Mouse (Mus musculus): ENCODE data around the gene Ccdc151. TPM values are rescaled to one million over a fixed set of nuclear protein-coding genes. Genes with fewer than 3 reads are reported as not detected.

The Ccdc151 gene
- total RNA-seq (2023): not detected

DNA sequence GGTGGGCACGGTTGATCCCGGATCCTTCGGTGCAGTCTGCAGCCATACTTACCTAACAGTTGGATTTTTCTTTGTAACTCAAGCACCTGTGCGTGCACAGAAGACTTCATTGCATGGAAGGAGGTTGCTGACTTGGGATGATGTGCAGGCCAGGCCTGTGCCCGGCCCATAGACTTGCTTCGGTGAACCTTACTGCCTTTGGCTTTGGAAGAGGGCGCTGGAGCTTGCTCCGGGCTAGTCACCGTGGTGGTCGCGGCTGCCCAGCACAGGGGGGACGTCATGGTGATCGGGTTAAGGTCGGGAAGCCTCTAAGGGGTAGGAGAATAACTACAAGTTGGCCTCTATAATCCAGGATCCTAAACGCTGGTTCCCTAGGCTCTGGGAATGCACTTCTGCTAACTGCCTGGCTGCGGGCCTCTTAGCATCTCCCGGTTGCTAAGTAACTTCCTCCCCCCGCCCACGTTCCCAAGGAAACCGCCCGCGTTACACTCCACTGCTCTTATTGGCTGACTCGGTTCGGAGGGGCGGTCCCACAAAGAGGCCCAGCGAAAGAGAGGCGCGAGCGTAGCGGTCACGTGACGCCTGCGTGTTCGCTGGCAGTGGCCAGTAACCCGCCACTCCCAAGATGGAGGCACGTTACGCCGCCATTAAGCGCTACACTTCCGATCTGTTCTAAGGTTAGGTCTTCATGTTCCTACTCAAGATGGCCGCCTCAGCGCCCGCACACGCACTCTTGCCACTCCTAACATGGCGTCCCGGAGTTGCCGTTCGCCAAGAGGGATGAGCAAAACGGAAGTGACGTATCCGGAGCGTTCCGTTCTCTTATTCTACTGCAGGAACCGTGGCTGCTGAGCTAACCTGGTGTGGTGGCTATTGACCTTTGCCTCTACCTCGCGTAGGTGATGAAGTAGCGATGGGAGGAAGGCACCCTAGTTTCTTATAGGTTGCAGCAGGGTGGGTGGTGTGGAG, at the start of gene Ccdc151, which contains the start of gene Prkcsh:
Gene Ccdc151 (minus strand): TSS at position 441 of the 969 bp plus-strand sequence.
Gene Prkcsh (plus strand): TSS at position 613 of the 969 bp plus-strand sequence.

GRCm38 (mm10) chr9:22051958-22052254, 49.5 kb upstream of the Ccdc151 start, which contains the start of gene Elavl3:
Elavl3 (minus strand) TSS chr9:22052023.

GRCm38 (mm10) chr9:21989230-21990110, 13.0 kb downstream of the Ccdc151 start, which contains the start of gene Rgl3:
Rgl3 (minus strand) TSS chr9:21989446.

GRCm38 (mm10) chr9:21963417-21963816, 39.0 kb downstream of the Ccdc151 start, which contains the start of gene Epor:
Epor (minus strand) TSS chr9:21963506.

GRCm38 (mm10) chr9:21955570-21956281, 46.7 kb downstream of the Ccdc151 start, which contains the start of gene Swsap1:
Swsap1 (plus strand) TSS chr9:21955755.

Other genes starting within 250 kb of the Ccdc151 start
- 1 to 10 TPM; 2.5 to 4.1 TPM for gene Spc24, start 242.3 kb downstream of the Ccdc151 start, total RNA-seq (2023)
- gene Kank2, start 203.9 kb downstream of the Ccdc151 start, total RNA-seq (2023): under 1 TPM in 1 of 2 experiments, not detected in 1; 0.12 TPM
- not detected for gene Angptl8, start 167.1 kb downstream of the Ccdc151 start, total RNA-seq (2023)
- 1 to 10 TPM; 6.9 to 7.4 TPM for gene Dock6, start 150.0 kb downstream of the Ccdc151 start, total RNA-seq (2023)
- gene Rab3d, start 84.4 kb downstream of the Ccdc151 start, total RNA-seq (2023): 10 to 100 TPM; 11.4 to 13.6 TPM
- gene Ccdc159, start 75.2 kb downstream of the Ccdc151 start, total RNA-seq (2023): not detected
- gene Tmem205, start 75.1 kb downstream of the Ccdc151 start, total RNA-seq (2023): under 1 TPM in 1 of 2 experiments, not detected in 1; 0.76 TPM
- gene Plppr2, start 65.6 kb downstream of the Ccdc151 start, total RNA-seq (2023): under 1 TPM; 0.50 to 0.67 TPM
- 10 to 100 TPM in 1 of 2 experiments, 1 to 10 TPM in 1; 8.7 to 10.7 TPM for gene Swsap1, start 46.9 kb downstream of the Ccdc151 start, total RNA-seq (2023)
- 1 to 10 TPM in 1 of 2 experiments, under 1 TPM in 1; 0.61 to 1.1 TPM for gene Epor, start 39.1 kb downstream of the Ccdc151 start, total RNA-seq (2023)
- not detected for gene Rgl3, start 13.2 kb downstream of the Ccdc151 start, total RNA-seq (2023)
- 10 to 100 TPM; 94.0 to 98.7 TPM for gene Prkcsh, start 172 bp upstream of the Ccdc151 start, total RNA-seq (2023)
- gene Elavl3, start 49.4 kb upstream of the Ccdc151 start, total RNA-seq (2023): under 1 TPM in 1 of 2 experiments, not detected in 1; 0.27 TPM
- gene Gm49318, start 68.6 kb upstream of the Ccdc151 start, total RNA-seq (2023): not detected
- 10 to 100 TPM; 29.3 to 34.7 TPM for gene Zfp653, start 68.7 kb upstream of the Ccdc151 start, total RNA-seq (2023)
- gene Ecsit, start 82.8 kb upstream of the Ccdc151 start, total RNA-seq (2023): 10 to 100 TPM; 29.0 to 34.0 TPM
- not detected for gene Cnn1, start 96.6 kb upstream of the Ccdc151 start, total RNA-seq (2023)
- 10 to 100 TPM; 34.2 to 41.2 TPM for gene Elof1, start 114.5 kb upstream of the Ccdc151 start, total RNA-seq (2023)
- 100 to 1,000 TPM; 194 to 244 TPM for gene Acp5, start 133.1 kb upstream of the Ccdc151 start, total RNA-seq (2023)
- 10 to 100 TPM; 13.8 to 19.1 TPM for gene Pigyl, start 154.2 kb upstream of the Ccdc151 start, total RNA-seq (2023)
- gene Zfp872, start 185.5 kb upstream of the Ccdc151 start, total RNA-seq (2023): not detected
- 10 to 100 TPM; 33.6 to 39.8 TPM for gene Zfp809, start 223.1 kb upstream of the Ccdc151 start, total RNA-seq (2023)